Mouse (Mus musculus) ES-E14 (cell line): ENCODE data around the gene Zfyve21. TPM values are rescaled to one million over a fixed set of nuclear protein-coding genes. Genes with fewer than 3 reads are reported as not detected.

Experiments used
- DNase-seq: peaks from one replicate; pipeline ENCODE4 v3.0.0-alpha.2; 2013; ENCODE audit warnings: low read depth, low spot score
- H3K27ac ChIP-seq: 2 replicates; pipeline ENCODE4 v1.5.1; 2012; ENCODE audit warnings: low read depth, mild to moderate bottlenecking, low read length, moderate library complexity, mixed read lengths; ENCODE audit not compliant: poor library complexity, insufficient read depth, severe bottlenecking
- H3K36me3 ChIP-seq: 2 replicates; pipeline ENCODE4 v1.6.1; 2012; ENCODE audit warnings: mild to moderate bottlenecking, low read length, moderate library complexity, mixed read lengths; ENCODE audit not compliant: control insufficient read depth, poor library complexity, insufficient read depth, severe bottlenecking
- H3K4me1 ChIP-seq, 2 experiments: fragments of 150-350 bp in 1 of 2; sonication (generic) in 1 of 2; 2 replicates each; pipeline ENCODE4 v1.6.1; 2012; ENCODE audit warnings: low read length in 2 of 2, mild to moderate bottlenecking in 1 of 2, mixed read lengths in 1 of 2; ENCODE audit not compliant: control insufficient read depth in 2 of 2, insufficient read depth in 2 of 2, poor library complexity in 1 of 2
- H3K4me3 ChIP-seq, 2 experiments: fragments of 150-350 bp in 1 of 2; sonication (generic) in 1 of 2; 2 replicates each; pipeline ENCODE4 v1.5.1; 2012; ENCODE audit warnings: low read length in 2 of 2, low read depth in 1 of 2, mild to moderate bottlenecking in 1 of 2, mixed read lengths in 1 of 2; ENCODE audit not compliant: insufficient read depth in 1 of 2, poor library complexity in 1 of 2, severe bottlenecking in 1 of 2
- H3K9ac ChIP-seq: 2 replicates; pipeline ENCODE4 v1.6.1; 2012; ENCODE audit warnings: low read depth, mild to moderate bottlenecking, low read length, mixed read lengths; ENCODE audit not compliant: poor library complexity, insufficient read depth, severe bottlenecking
- H3K9me3 ChIP-seq: fragments of 150-350 bp; sonication (generic); 2 replicates; pipeline ENCODE4 v1.6.1; 2012; ENCODE audit warnings: low read depth, mild to moderate bottlenecking, low read length; ENCODE audit not compliant: control insufficient read depth, insufficient read depth
- CHD2 ChIP-seq: IDR thresholded peaks from 2 replicates; pipeline ENCODE4 v1.6.1; 2014; ENCODE audit warnings: mild to moderate bottlenecking, low read depth, low read length, inconsistent platforms
- HCFC1 ChIP-seq: IDR thresholded peaks from 2 replicates; pipeline ENCODE4 v1.6.1; 2012; ENCODE audit warnings: low read length, inconsistent platforms, borderline replicate concordance; ENCODE audit not compliant: insufficient read depth
- MAFK ChIP-seq: IDR thresholded peaks from 2 replicates; pipeline ENCODE4 v1.6.1; 2014; ENCODE audit warnings: mild to moderate bottlenecking, low read depth, low read length, inconsistent platforms; ENCODE audit not compliant: insufficient read depth
- ZC3H11A ChIP-seq: IDR thresholded peaks from 2 replicates; pipeline ENCODE4 v1.6.1; 2012; ENCODE audit warnings: low read depth, mild to moderate bottlenecking, inconsistent platforms, low read length, borderline replicate concordance
- ZNF384 ChIP-seq: IDR thresholded peaks from 2 replicates; pipeline ENCODE4 v1.6.1; 2012; ENCODE audit warnings: low read depth, low read length, inconsistent platforms
- in situ Hi-C, 2 experiments: fragments of 600-800 bp; cut with MboI; formaldehyde crosslinking; loops; one replicate each; pipeline ENCODE4 v1.15.1; 2025; ENCODE audit warnings: low sequenced_read_pairs in 2 of 2, inconsistent platforms in 1 of 2; ENCODE audit not compliant: unreplicated experiment in 2 of 2
- total RNA-seq: library from RNA; depleted of rRNA; stranded (reverse); fragments of 300-350 nt; gene quantifications from 2 replicates; pipeline ENCODE4 v1.2.3, GENCODE M21; 2012

The Zfyve21 gene
- total RNA-seq, 1 experiment = 27.0 TPM

- Histone ChIP-seq H3K36me3 (peaks cover 23% of the 10 kb centered on the region; the same call in 1 of the 2 replicates), H3K4me1 (peaks cover 0 to 9% of the 10 kb centered on the region in 2 experiments; a peak in 2 of 4 replicates), H3K4me3 (peak overlapping the region; percentile 20 to 33; a peak in 2 of 4 replicates), H3K9ac (peak overlapping the region; percentile 14), H3K9me3 (no peaks in the 10 kb centered on the region), H3K27ac (no peak overlapping the region)
- in situ Hi-C loops = no loop called here
- DNase-seq = no peak
- TF ChIP-seq HCFC1 (no peak), CHD2 (no peak), ZC3H11A (no peak), ZNF384 (no peak), MAFK (no peak)
These were observed 18.6 kb upstream of the Zfyve21 start for GRCm38 (mm10) chr12:111795180-111795895.

GRCm38 (mm10) chr12:111797251-111797650 lies 16.7 kb upstream of the Zfyve21 start:
- Histone ChIP-seq H3K9me3 (no peaks in the 10 kb centered on the region), H3K27ac (no peak overlapping the region), H3K9ac (no peak overlapping the region), H3K36me3 (peaks cover 20% of the 10 kb centered on the region; the same call in 1 of the 2 replicates), H3K4me1 (peaks cover 0 to 9% of the 10 kb centered on the region in 2 experiments; a peak in 2 of 4 replicates), H3K4me3 (no peak overlapping the region)
- DNase-seq = no peak
- TF ChIP-seq MAFK (no peak), HCFC1 (no peak), CHD2 (no peak), ZC3H11A (no peak), ZNF384 (no peak)
- in situ Hi-C loops = no loop called here

- Histone ChIP-seq H3K27ac (no peak overlapping the region), H3K4me1 (peaks cover 0 to 6% of the 10 kb centered on the region in 2 experiments; a peak in 2 of 4 replicates), H3K9me3 (no peaks in the 10 kb centered on the region), H3K9ac (no peak overlapping the region), H3K36me3 (peaks cover 29% of the 10 kb centered on the region; the same call in 1 of the 2 replicates), H3K4me3 (no peak overlapping the region)
- in situ Hi-C loops = no loop called here
- no peak for TF ChIP-seq CHD2
- DNase-seq = no peak
These were observed 15.5 kb upstream of the Zfyve21 start for GRCm38 (mm10) chr12:111798493-111798892.

GRCm38 (mm10) chr12:111800459-111801183 lies 13.3 kb upstream of the Zfyve21 start:
- Histone ChIP-seq H3K4me3 (no peak overlapping the region), H3K9ac (no peak overlapping the region), H3K36me3 (peaks cover 50% of the 10 kb centered on the region), H3K27ac (no peak overlapping the region), H3K9me3 (no peaks in the 10 kb centered on the region), H3K4me1 (peaks cover 0 to 4% of the 10 kb centered on the region in 2 experiments; a peak in 1 of 4 replicates)
- in situ Hi-C loops = no loop called here
- no peak for DNase-seq
- TF ChIP-seq MAFK = no peak
- TF ChIP-seq CHD2 = no peak
- TF ChIP-seq ZNF384 = no peak
- TF ChIP-seq ZC3H11A = no peak
- no peak for TF ChIP-seq HCFC1
